8 mouse cellular contexts compared by ENCODE assay signal in the genomic region with DNA sequence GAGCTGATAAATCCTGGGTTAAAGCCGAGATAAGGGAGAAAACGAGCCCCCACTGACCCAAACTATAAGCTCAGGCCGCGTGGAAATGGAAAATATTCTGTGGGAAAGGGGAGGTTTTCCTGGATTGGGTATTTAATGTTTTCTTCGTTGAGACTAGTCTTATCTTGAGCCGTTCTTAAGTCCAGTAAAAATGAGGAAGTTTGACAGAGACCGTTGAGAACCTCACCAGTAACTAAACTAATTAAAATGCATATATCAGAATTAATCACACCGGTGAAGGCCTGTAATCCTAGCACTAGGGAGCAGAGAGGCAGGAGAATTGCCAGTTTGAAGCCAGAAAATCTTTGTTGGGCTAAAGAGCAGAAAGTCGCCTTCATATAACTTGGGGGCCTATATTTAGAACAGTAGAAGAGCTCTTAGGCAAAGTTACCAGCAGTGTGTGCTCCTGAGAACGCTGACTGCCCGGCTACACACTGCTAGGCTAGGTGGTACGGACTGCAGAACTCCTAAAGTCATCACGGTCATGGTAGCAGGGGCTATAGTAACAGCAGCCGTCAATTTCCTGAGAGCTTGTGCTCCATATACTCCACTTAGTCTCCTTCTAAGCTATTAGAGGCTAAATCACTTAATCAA.
DNase-seq lines count a peak whose midpoint lies in the region; ATAC-seq and TF ChIP-seq lines count a peak whose summit lies in the region.

No protein-coding gene starts in this region.

- in situ Hi-C loops in CH12.LX (cut with MboI; ENCODE audit: low pct_ligation_motif_present, low pct_unique_long_range_greater_than_20kb, low sequenced_read_pairs), result no loop called here

- no peak for TF ChIP-seq POLR2A in heart, adult 2 months (IDR thresholded peaks at IDR 0.05; ENCODE audit: insufficient read depth, low read depth, low read length)
- no peak for TF ChIP-seq POLR2A in CH12.LX (IDR thresholded peaks at IDR 0.05; ENCODE audit: low read depth, low read length)

- ATAC-seq in hindbrain, embryonic 13.5 days (ENCODE audit: low FRiP score), result no peak
- peak; percentile 38 for ATAC-seq in megakaryocyte progenitor cell, adult 5-6 weeks (replicated peaks; ENCODE audit: poor library complexity)

- H3K27me3 ChIP-seq in heart, adult 2 months (ENCODE audit: control insufficient read depth, insufficient read depth, low read length), result no peaks in the 10 kb centered on the region
- H3K27me3 ChIP-seq in CH12.LX (replicated peaks), result no peaks in the 10 kb centered on the region
- H3K27me3 ChIP-seq in hindbrain, embryonic 13.5 days, result no peaks in the 10 kb centered on the region

- dilution Hi-C loops in CH12.LX (cut with MboI; ENCODE audit: extremely low pct_ligation_motif_present, extremely low pct_unique_long_range_greater_than_20kb, low sequenced_read_pairs), result no loop called here

- intact Hi-C loops in heart, adult 2 months (cut with DNase I), result loop anchor here (5.0 kb wide), 1 partner anchor 114 kb away; a partner anchor contains a TSS
- intact Hi-C loops in heart, postnatal 25 days (cut with DNase I), result loop anchor here (10.0 kb wide), 1 partner anchor 117 kb away; a partner anchor contains a TSS

- 30% methylated on average over 14 of the region's 14 CpGs for WGBS in heart, adult 2 months
- WGBS in hindbrain, embryonic 13.5 days, result 53% methylated on average over 14 of the region's 14 CpGs

- H3K36me3 ChIP-seq in heart, adult 2 months (ENCODE audit: control insufficient read depth, insufficient read depth, low read length), result no peaks in the 10 kb centered on the region
- H3K36me3 ChIP-seq in CH12.LX (replicated peaks in 1 of 2; ENCODE audit: control insufficient read depth in 1 of 2, insufficient read depth in 1 of 2, low read length in 1 of 2), result peaks cover 4 to 6% of the 10 kb centered on the region in 2 experiments
- H3K36me3 ChIP-seq in hindbrain, embryonic 13.5 days, result peaks cover 4% of the 10 kb centered on the region

- no peak for TF ChIP-seq EP300 in heart, adult 2 months (IDR thresholded peaks at IDR 0.05; ENCODE audit: insufficient read depth, low read depth, low read length)
- TF ChIP-seq EP300 in CH12.LX (IDR thresholded peaks at IDR 0.05; ENCODE audit: low read length), result no peak; the same call in 1 of the 2 replicates

- no peak for TF ChIP-seq CTCF in heart, adult 2 months (IDR thresholded peaks at IDR 0.05)
- TF ChIP-seq CTCF in CH12.LX (conservative IDR thresholded peaks at IDR 0.05 in 1 of 2, IDR thresholded peaks at IDR 0.05 in 1 of 2; ENCODE audit: low read depth in 2 of 2, low read length in 2 of 2), result no peak

- H3K9me3 ChIP-seq in CH12.LX (replicated peaks; ENCODE audit: low read length), result peaks cover 3% of the 10 kb centered on the region
- no peaks in the 10 kb centered on the region for H3K9me3 ChIP-seq in hindbrain, embryonic 13.5 days

- H3K9ac ChIP-seq in heart, adult 2 months (ENCODE audit: low read depth, low read length), result peak overlapping the region; percentile 53
- peak overlapping the region; percentile 4 for H3K9ac ChIP-seq in CH12.LX (ENCODE audit: insufficient read depth, low read depth)
- H3K9ac ChIP-seq in hindbrain, embryonic 13.5 days, result peak overlapping the region; percentile 43; the same call in 1 of the 2 replicates

- no peak for TF ChIP-seq RAD21 in CH12.LX (IDR thresholded peaks at IDR 0.05; ENCODE audit: low read depth, low read length)

- no peak overlapping the region; the same call in 1 of the 2 replicates for H3K4me3 ChIP-seq in heart, adult 2 months
- H3K4me3 ChIP-seq in CH12.LX (replicated peaks in 1 of 3; ENCODE audit: low read depth in 2 of 3, low read length in 2 of 3, poor library complexity in 1 of 3), result no peak overlapping the region
- no peak overlapping the region for H3K4me3 ChIP-seq in hindbrain, embryonic 13.5 days

- no peak for DNase-seq in heart, adult 2 months
- no peak for DNase-seq in heart, postnatal 25 days (ENCODE audit: low spot score)
- DNase-seq in CH12.LX (ENCODE audit: extremely low read depth), result no peak
- no peak for DNase-seq in layer of hippocampus, adult 9-11 months
- DNase-seq in cerebellum, adult 11-12 months, result no peak
- DNase-seq in cerebellum, postnatal 4 days (ENCODE audit: low spot score in 2 of 2), result no peak

- H3K27ac ChIP-seq in heart, adult 2 months, result peak overlapping the region; percentile 65
- H3K27ac ChIP-seq in CH12.LX (ENCODE audit: insufficient read depth, low read depth), result peak overlapping the region; percentile 79
- peak overlapping the region; percentile 55 for H3K27ac ChIP-seq in hindbrain, embryonic 13.5 days

- H3K4me2 ChIP-seq in CH12.LX (ENCODE audit: insufficient read depth, low read depth, poor library complexity, severe bottlenecking), result peak overlapping the region; percentile 4; the same call in 1 of the 2 replicates
- H3K4me2 ChIP-seq in hindbrain, embryonic 13.5 days, result peak overlapping the region; percentile 48

- H3K4me1 ChIP-seq in heart, adult 2 months (ENCODE audit: control insufficient read depth, insufficient read depth, low read length), result peaks cover 5% of the 10 kb centered on the region
- peaks cover 40 to 76% of the 10 kb centered on the region in 2 experiments for H3K4me1 ChIP-seq in CH12.LX (ENCODE audit: control insufficient read depth in 1 of 2, insufficient read depth in 2 of 2)
- peaks cover 24% of the 10 kb centered on the region for H3K4me1 ChIP-seq in hindbrain, embryonic 13.5 days (replicated peaks)

- no peaks in the 10 kb centered on the region for H3K79me2 ChIP-seq in heart, adult 2 months (replicated peaks; ENCODE audit: control insufficient read depth, insufficient read depth, low read length)
- H3K79me2 ChIP-seq in CH12.LX (replicated peaks; ENCODE audit: control insufficient read depth, extremely low read depth, insufficient read depth, poor library complexity, severe bottlenecking), result 0 out of 2 replicates have a peak, but pooled peaks cover 2% of the 10 kb centered on the region

TF ChIP-seq in CH12.LX, 34 proteins besides CTCF, POLR2A, EP300 and RAD21:
- TF ChIP-seq IRF4 (IDR thresholded peaks at IDR 0.05; ENCODE audit: low read depth, low read length) (no peak), MAZ (IDR thresholded peaks at IDR 0.05; ENCODE audit: low read depth, low read length) (no peak), MAFK (IDR thresholded peaks at IDR 0.05; ENCODE audit: insufficient replicate concordance, low read length) (no peak)
